Mouse (Mus musculus): ENCODE measurements around the gene Mcm10. TPM values are rescaled to one million over a fixed set of nuclear protein-coding genes. Genes with fewer than 3 reads are reported as not detected.
A peak's percentile ranks its signal among the peaks of the same experiment; 100 is the strongest.

The Mcm10 gene
- 71.4 and 71.7 TPM in 2 replicates for polyA plus RNA-seq (2014; fragmentation: Nextera tagmentation; extraction: Ambion mirVana)

DNA sequence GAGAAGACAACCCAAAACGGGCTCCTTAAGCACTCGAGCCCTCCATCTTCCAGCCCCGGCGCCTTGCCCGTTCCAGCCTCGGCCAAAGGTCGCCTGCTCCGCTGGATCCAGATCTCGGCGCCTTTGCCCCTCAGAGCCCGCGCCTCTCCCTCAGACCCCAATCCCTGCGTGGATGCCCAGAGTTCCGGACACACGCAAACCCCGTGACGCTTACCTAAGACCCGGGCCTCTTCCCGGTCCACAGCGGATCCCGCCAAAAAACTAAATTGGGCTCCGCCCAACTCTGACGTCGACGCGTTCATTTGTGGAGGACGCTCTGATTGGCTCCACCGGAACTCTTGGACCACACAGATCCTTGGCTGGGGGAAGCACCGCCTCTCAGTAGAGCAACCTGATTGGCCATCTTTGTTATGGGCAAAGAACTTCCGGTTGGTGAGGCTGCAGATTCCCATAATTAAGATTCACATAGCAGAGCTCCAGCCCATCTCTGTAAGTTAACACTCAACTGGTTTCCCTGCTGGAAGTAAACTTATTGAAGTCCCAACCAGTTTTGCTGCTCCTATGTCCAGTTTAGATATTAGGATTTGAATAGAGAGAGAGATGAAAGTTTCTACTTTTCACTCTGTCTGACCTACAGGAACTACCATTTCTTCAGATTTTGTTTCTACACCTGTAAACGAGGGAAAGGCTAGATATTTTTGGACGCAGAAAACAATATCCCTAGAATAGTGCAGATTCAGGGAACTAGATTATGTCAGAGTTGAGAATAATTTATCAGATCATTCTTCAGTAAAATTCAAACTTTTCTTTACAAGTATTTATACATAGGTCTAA, at the start of gene Mcm10:
TSS of gene Mcm10 (minus strand) at position 301 of the 834 bp plus-strand sequence.
- H3K4me2 ChIP-seq (ENCODE audit: low read depth, severe bottlenecking), result peak within 1 kb of the TSS; percentile 48
- H3K9me3 ChIP-seq (ENCODE audit: control insufficient read depth, low read length), result no peaks in the 10 kb centered on the region
- ATAC-seq (ENCODE audit: insufficient number of reproducible peaks, low FRiP score, low TSS enrichment, low read depth) (peak; percentile 100), DNase-seq (ENCODE audit: low spot score) (peak; percentile 96)
- peak within 1 kb of the TSS; percentile 67 for H3K9ac ChIP-seq (ENCODE audit: low read length)
- H3K27ac ChIP-seq (replicated peaks; ENCODE audit: low read depth, low read length), result no peak within 1 kb of the TSS
- WGBS, result 4% methylated on average over 32 of the region's 32 CpGs
- H3K36me3 ChIP-seq (ENCODE audit: control insufficient read depth, insufficient read depth, low read length), result peaks cover 11% of the 10 kb centered on the region
- no peaks in the 10 kb centered on the region for H3K27me3 ChIP-seq (ENCODE audit: control insufficient read depth, insufficient read depth, low read length)
- peaks cover 2% of the 10 kb centered on the region; the same call in 1 of the 2 replicates for H3K4me1 ChIP-seq (ENCODE audit: control insufficient read depth, insufficient read depth, low read length)
- H3K4me3 ChIP-seq (ENCODE audit: low read depth, low read length), result peak within 1 kb of the TSS; percentile 75

DNA sequence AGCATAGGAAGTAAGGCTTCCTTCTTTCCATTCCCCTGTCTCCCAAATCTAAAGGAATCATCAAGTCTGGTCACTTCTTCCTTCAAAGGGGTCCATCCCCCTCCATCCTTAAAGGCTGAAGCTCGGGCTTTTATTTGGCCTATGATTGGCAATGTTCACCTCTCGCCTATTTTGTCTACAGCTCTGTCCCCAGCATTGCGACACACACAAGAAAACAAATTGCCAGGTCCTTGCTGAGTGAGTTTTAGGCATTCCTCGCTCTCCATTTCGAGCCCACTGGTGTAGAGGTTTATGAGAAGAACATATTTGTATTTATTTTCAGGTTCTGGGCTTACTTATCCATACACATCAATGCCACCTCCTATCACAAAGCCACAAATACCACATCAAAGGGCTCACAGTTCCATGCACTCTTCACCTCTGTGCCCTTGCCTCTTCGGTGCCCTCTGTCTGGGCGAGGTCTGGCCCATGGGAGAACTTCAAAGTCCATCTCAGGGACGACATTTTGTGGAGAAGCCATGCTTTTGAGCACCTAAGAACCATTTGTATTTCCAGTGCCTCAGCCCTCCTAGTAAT, 48.6 kb upstream of the Mcm10 start:
- Histone ChIP-seq H3K27me3 (ENCODE audit: control insufficient read depth, insufficient read depth, low read length) (no peaks in the 10 kb centered on the region), H3K9me3 (ENCODE audit: control insufficient read depth, low read length) (no peaks in the 10 kb centered on the region), H3K27ac (replicated peaks; ENCODE audit: low read depth, low read length) (no peak overlapping the region), H3K36me3 (ENCODE audit: control insufficient read depth, insufficient read depth, low read length) (no peaks in the 10 kb centered on the region), H3K4me3 (ENCODE audit: low read depth, low read length) (no peak overlapping the region), H3K9ac (ENCODE audit: low read length) (no peak overlapping the region), H3K4me1 (ENCODE audit: control insufficient read depth, insufficient read depth, low read length) (0 out of 2 replicates have a peak, but pooled peaks cover 8% of the 10 kb centered on the region), H3K4me2 (ENCODE audit: low read depth, severe bottlenecking) (no peak overlapping the region)
- ATAC-seq (ENCODE audit: insufficient number of reproducible peaks, low FRiP score, low TSS enrichment, low read depth) (no peak), DNase-seq (ENCODE audit: low spot score) (no peak)
- WGBS, result 67% methylated on average over 8 of the region's 8 CpGs

DNA sequence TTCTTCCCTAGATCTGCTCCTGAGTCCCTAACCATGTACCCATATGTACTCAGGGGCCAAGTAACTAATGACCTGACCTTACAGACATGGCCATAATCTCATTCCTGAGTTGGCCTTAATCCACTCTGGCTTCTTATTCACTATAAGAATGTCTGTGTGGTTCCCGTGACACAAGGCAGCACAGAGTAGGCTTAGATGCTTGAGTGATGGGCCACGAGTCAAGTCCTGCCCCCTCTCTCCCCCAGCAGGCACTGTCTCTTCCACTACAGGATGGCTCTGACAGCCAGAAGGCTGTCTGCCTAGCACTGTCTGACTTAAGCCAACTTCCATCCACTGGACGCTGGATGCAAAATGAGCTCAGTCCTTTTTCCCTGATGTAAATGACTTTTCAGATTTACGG, 47.4 kb upstream of the Mcm10 start:
- H3K4me1 ChIP-seq (ENCODE audit: control insufficient read depth, insufficient read depth, low read length), result 0 out of 2 replicates have a peak, but pooled peaks cover 8% of the 10 kb centered on the region
- DNase-seq (ENCODE audit: low spot score) (no peak), ATAC-seq (ENCODE audit: insufficient number of reproducible peaks, low FRiP score, low TSS enrichment, low read depth) (no peak)
- WGBS, result 84% methylated on average over 4 of the region's 4 CpGs
- no peak overlapping the region for H3K4me3 ChIP-seq (ENCODE audit: low read depth, low read length)
- no peaks in the 10 kb centered on the region for H3K9me3 ChIP-seq (ENCODE audit: control insufficient read depth, low read length)
- H3K36me3 ChIP-seq (ENCODE audit: control insufficient read depth, insufficient read depth, low read length), result no peaks in the 10 kb centered on the region
- no peaks in the 10 kb centered on the region for H3K27me3 ChIP-seq (ENCODE audit: control insufficient read depth, insufficient read depth, low read length)
- no peak overlapping the region for H3K27ac ChIP-seq (replicated peaks; ENCODE audit: low read depth, low read length)
- no peak overlapping the region for H3K4me2 ChIP-seq (ENCODE audit: low read depth, severe bottlenecking)
- no peak overlapping the region for H3K9ac ChIP-seq (ENCODE audit: low read length)

DNA sequence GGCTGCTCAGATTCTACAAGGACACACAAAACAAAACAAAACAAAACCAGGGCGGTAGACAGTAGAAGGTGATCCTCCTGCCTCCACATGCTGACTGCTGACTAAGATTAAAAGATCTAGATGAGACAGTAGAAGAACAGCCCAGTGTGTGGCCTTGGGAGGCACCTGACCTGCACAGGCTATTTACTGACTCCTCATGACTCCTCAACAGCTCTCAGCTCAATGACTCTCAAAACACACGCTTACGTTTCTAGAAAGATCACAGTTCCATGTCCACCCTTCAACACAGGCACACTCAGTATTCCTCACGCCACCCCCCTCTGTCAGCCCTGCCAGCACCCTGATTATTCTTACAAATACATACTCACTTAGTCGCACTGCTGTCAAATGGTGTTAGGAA, 45.8 kb upstream of the Mcm10 start:
- WGBS, result 86% methylated on average over 5 of the region's 5 CpGs
- ATAC-seq (ENCODE audit: insufficient number of reproducible peaks, low FRiP score, low TSS enrichment, low read depth) (no peak), DNase-seq (ENCODE audit: low spot score) (no peak)
- 0 out of 2 replicates have a peak, but pooled peaks cover 8% of the 10 kb centered on the region for H3K4me1 ChIP-seq (ENCODE audit: control insufficient read depth, insufficient read depth, low read length)
- no peak overlapping the region for H3K4me2 ChIP-seq (ENCODE audit: low read depth, severe bottlenecking)
- no peak overlapping the region for H3K27ac ChIP-seq (replicated peaks; ENCODE audit: low read depth, low read length)
- H3K27me3 ChIP-seq (ENCODE audit: control insufficient read depth, insufficient read depth, low read length), result no peaks in the 10 kb centered on the region
- H3K4me3 ChIP-seq (ENCODE audit: low read depth, low read length), result no peak overlapping the region
- H3K9ac ChIP-seq (ENCODE audit: low read length), result no peak overlapping the region
- H3K36me3 ChIP-seq (ENCODE audit: control insufficient read depth, insufficient read depth, low read length), result no peaks in the 10 kb centered on the region
- no peaks in the 10 kb centered on the region for H3K9me3 ChIP-seq (ENCODE audit: control insufficient read depth, low read length)

DNA sequence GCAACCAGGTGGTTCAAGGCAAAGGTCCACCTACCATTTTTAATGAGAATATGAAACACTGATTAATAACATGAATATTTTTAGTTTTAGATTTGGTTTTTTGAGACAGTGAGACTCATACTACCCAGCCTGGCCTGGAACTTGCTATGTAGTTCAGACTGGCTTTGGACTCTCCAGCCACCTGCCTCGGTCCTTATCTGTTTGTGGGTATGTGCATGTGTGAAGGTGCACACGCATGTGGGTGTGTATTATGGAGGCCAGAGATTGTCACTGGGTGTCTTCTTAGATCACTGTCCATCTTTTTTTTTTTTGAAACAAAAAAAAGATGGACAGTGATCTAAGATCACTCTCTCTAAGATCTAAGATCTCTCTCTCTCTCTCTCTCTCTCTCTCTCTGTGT, 38.0 kb upstream of the Mcm10 start:
- Histone ChIP-seq H3K4me1 (ENCODE audit: control insufficient read depth, insufficient read depth, low read length) (peaks cover 6% of the 10 kb centered on the region), H3K9me3 (ENCODE audit: control insufficient read depth, low read length) (no peaks in the 10 kb centered on the region), H3K27ac (replicated peaks; ENCODE audit: low read depth, low read length) (no peak overlapping the region), H3K27me3 (ENCODE audit: control insufficient read depth, insufficient read depth, low read length) (no peaks in the 10 kb centered on the region), H3K36me3 (ENCODE audit: control insufficient read depth, insufficient read depth, low read length) (no peaks in the 10 kb centered on the region), H3K9ac (ENCODE audit: low read length) (no peak overlapping the region), H3K4me3 (ENCODE audit: low read depth, low read length) (no peak overlapping the region), H3K4me2 (ENCODE audit: low read depth, severe bottlenecking) (no peak overlapping the region)
- 88% methylated on average over 2 of the region's 2 CpGs for WGBS
- ATAC-seq (ENCODE audit: insufficient number of reproducible peaks, low FRiP score, low TSS enrichment, low read depth) (no peak), DNase-seq (ENCODE audit: low spot score) (no peak)

DNA sequence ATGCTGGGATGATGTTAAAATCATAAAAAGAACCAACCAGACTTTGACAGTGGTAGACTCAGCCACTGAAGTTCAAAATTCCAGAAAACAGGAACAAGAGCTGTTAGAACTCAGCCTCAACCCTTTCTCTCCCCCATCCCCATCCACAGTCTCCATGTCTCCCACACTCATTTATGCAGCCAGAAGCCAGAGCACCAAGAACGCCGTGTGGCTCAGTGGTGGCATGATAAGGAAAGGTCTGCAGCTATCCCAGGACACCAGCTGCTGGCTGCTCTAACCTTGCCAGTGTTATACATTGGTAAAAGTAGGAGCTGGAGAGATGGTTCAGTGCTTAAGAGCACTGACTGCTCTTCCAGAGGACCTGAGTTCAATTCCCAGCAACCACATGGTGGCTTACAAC, 34.4 kb upstream of the Mcm10 start:
- H3K9me3 ChIP-seq (ENCODE audit: control insufficient read depth, low read length), result no peaks in the 10 kb centered on the region
- no peak overlapping the region for H3K27ac ChIP-seq (replicated peaks; ENCODE audit: low read depth, low read length)
- ATAC-seq (ENCODE audit: insufficient number of reproducible peaks, low FRiP score, low TSS enrichment, low read depth), result no peak
- H3K9ac ChIP-seq (ENCODE audit: low read length), result no peak overlapping the region
- H3K27me3 ChIP-seq (ENCODE audit: control insufficient read depth, insufficient read depth, low read length), result no peaks in the 10 kb centered on the region
- H3K36me3 ChIP-seq (ENCODE audit: control insufficient read depth, insufficient read depth, low read length), result no peaks in the 10 kb centered on the region
- H3K4me3 ChIP-seq (ENCODE audit: low read depth, low read length), result no peak overlapping the region
- DNase-seq (ENCODE audit: low spot score), result no peak
- 85% methylated on average over 2 of the region's 2 CpGs for WGBS
- H3K4me1 ChIP-seq (ENCODE audit: control insufficient read depth, insufficient read depth, low read length), result peaks cover 10% of the 10 kb centered on the region
- no peak overlapping the region for H3K4me2 ChIP-seq (ENCODE audit: low read depth, severe bottlenecking)

DNA sequence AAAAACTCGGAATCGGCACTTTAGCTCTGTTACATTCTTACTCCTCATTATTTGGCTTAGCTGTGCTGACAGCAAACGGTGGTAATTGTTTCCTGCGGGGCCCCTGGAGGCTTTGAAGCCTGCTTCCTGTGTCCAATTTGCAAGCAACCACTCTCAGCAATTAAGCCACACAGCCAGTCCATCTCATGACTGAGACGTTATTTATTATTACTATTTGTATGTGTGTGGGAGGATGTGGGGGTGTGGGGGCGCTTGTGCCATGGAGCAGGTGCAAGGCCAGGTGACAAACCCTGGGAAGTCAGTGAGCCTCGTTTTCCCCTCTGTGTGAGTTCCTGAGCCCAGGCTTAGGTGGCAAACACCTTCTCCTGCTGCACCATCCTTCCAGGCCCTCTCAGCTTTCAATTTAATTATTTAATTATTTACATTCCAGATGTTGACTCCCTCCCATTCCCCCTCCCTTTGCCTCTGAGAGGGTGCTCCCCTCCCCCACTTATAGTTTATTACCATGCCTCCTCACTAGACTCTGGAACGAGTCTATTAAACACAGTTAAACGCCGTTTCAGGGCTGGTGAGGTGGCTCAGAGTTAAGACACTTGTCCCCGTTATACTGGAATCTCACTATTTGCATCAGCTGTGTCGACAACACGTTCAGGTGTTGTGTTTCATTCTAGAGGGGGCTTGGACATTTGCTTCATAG, 32.8 kb upstream of the Mcm10 start:
- Histone ChIP-seq H3K27me3 (ENCODE audit: control insufficient read depth, insufficient read depth, low read length) (no peaks in the 10 kb centered on the region), H3K4me2 (ENCODE audit: low read depth, severe bottlenecking) (peak overlapping the region; percentile 20; the same call in 1 of the 2 replicates), H3K27ac (replicated peaks; ENCODE audit: low read depth, low read length) (no peak overlapping the region; the same call in 1 of the 2 replicates), H3K9me3 (ENCODE audit: control insufficient read depth, low read length) (no peaks in the 10 kb centered on the region), H3K4me1 (ENCODE audit: control insufficient read depth, insufficient read depth, low read length) (peaks cover 10% of the 10 kb centered on the region), H3K36me3 (ENCODE audit: control insufficient read depth, insufficient read depth, low read length) (no peaks in the 10 kb centered on the region), H3K9ac (ENCODE audit: low read length) (no peak overlapping the region), H3K4me3 (ENCODE audit: low read depth, low read length) (no peak overlapping the region)
- ATAC-seq (ENCODE audit: insufficient number of reproducible peaks, low FRiP score, low TSS enrichment, low read depth), result peak; percentile 75
- WGBS, result 5% methylated on average over 13 of the region's 13 CpGs
- DNase-seq (ENCODE audit: low spot score), result peak; percentile 84

DNA sequence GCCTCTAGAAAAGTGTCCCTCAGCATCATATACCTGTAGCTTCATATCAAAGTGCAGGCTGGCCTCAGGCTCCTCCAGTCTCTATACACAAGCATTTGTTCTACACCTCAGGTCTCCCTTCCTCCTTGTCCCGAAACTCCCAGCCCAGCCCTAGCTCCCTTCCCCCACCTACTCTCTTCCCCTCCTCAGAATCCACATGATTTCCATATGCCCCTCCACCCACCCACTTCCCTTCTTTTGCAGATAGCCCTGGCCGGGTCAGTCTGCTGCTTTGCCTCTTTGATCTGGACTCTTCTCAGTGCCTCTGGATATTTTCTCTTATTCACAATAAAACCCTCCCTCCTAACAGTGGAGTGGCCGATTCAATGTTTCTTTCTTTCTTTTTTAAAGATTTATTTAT, 31.7 kb upstream of the Mcm10 start:
- 17% methylated on average over 3 of the region's 3 CpGs for WGBS
- ATAC-seq (ENCODE audit: insufficient number of reproducible peaks, low FRiP score, low TSS enrichment, low read depth), result no peak

More for the DNA sequence above, 31.7 kb upstream of the Mcm10 start:
- H3K4me3 ChIP-seq (ENCODE audit: low read depth, low read length), result no peak overlapping the region
- H3K27ac ChIP-seq (replicated peaks; ENCODE audit: low read depth, low read length), result no peak overlapping the region
- no peak for DNase-seq (ENCODE audit: low spot score)
- H3K4me2 ChIP-seq (ENCODE audit: low read depth, severe bottlenecking), result no peak overlapping the region
- H3K9me3 ChIP-seq (ENCODE audit: control insufficient read depth, low read length), result no peaks in the 10 kb centered on the region
- H3K27me3 ChIP-seq (ENCODE audit: control insufficient read depth, insufficient read depth, low read length), result no peaks in the 10 kb centered on the region
- H3K9ac ChIP-seq (ENCODE audit: low read length), result no peak overlapping the region
- H3K4me1 ChIP-seq (ENCODE audit: control insufficient read depth, insufficient read depth, low read length), result peaks cover 10% of the 10 kb centered on the region
- H3K36me3 ChIP-seq (ENCODE audit: control insufficient read depth, insufficient read depth, low read length), result no peaks in the 10 kb centered on the region

Measured in limb, embryonic 11.5 days (tissue).